Mouse (Mus musculus) gastrocnemius, postnatal 14 days (tissue): ENCODE results near the gene Spsb3. TPM values are rescaled to one million over a fixed set of nuclear protein-coding genes. Genes with fewer than 3 reads are reported as not detected.

Source experiments
- DNase-seq: peaks from one replicate; pipeline ENCODE4 v3.0.0; 2021; ENCODE audit warnings: mixed read lengths
- intact Hi-C: fragments of 180-260 bp; cut with DNase I; formaldehyde crosslinking; loops from one replicate; pipeline ENCODE4 v1.15.1; 2025; ENCODE audit warnings: low total_unique reads
- total RNA-seq, 2 experiments: library from RNA; stranded (reverse); gene quantifications; 2 replicates each; pipeline ENCODE4 v1.2.3; 2021

Gene Spsb3
- total RNA-seq, 2 experiments from 2014 or later: 24.4 to 29.2 TPM

- intact Hi-C loops: no loop called here
- peak; percentile 1 for DNase-seq
Measured at GRCm38 (mm10) chr17:24865776-24866175, 20.7 kb upstream of the Spsb3 start, which contains the start of gene Igfals. Gene Igfals, plus strand, starts transcription at chr17:24865997.

- intact Hi-C loops: no loop called here
- no peak for DNase-seq
Measured at GRCm38 (mm10) chr17:24867914-24868313, 18.5 kb upstream of the Spsb3 start.

GRCm38 (mm10) chr17:24873695-24874404 lies 12.6 kb upstream of the Spsb3 start:
- DNase-seq: no peak
- intact Hi-C loops: no loop called here

GRCm38 (mm10) chr17:24874405-24874745 lies 12.1 kb upstream of the Spsb3 start:
- intact Hi-C loops: no loop called here

GRCm38 (mm10) chr17:24874989-24875388 lies 11.5 kb upstream of the Spsb3 start:
- intact Hi-C loops: no loop called here
- no peak for DNase-seq

More at GRCm38 (mm10) chr17:24874405-24874745, 12.1 kb upstream of the Spsb3 start:
- DNase-seq: no peak

GRCm38 (mm10) chr17:24877336-24878116 lies 8.9 kb upstream of the Spsb3 start:
- intact Hi-C loops: no loop called here
- DNase-seq: peak; percentile 65

- peak; percentile 74 for DNase-seq
- intact Hi-C loops: no loop called here
Measured at GRCm38 (mm10) chr17:24878117-24878397, 8.4 kb upstream of the Spsb3 start.

- intact Hi-C loops: no loop called here
- DNase-seq: no peak
Measured at GRCm38 (mm10) chr17:24878531-24878930, 7.9 kb upstream of the Spsb3 start.

GRCm38 (mm10) chr17:24881738-24882440 lies 4.6 kb upstream of the Spsb3 start:
- peak; percentile 50 for DNase-seq
- intact Hi-C loops: loop anchor here (5.0 kb wide), 1 partner anchor 140 kb away; no protein-coding TSS in a partner anchor

- DNase-seq: no peak
- intact Hi-C loops: loop anchor here (5.0 kb wide), 1 partner anchor 142 kb away; no protein-coding TSS in a partner anchor
Measured at GRCm38 (mm10) chr17:24884391-24884790, 2.1 kb upstream of the Spsb3 start.

- no peak for DNase-seq
- intact Hi-C loops: no loop called here
Measured at GRCm38 (mm10) chr17:24885356-24886133, 898 bp upstream of the Spsb3 start.

GRCm38 (mm10) chr17:24886932-24887271 lies 459 bp downstream of the Spsb3 start:
- no peak for DNase-seq
- intact Hi-C loops: no loop called here

- no peak for DNase-seq
- intact Hi-C loops: no loop called here
Measured at GRCm38 (mm10) chr17:24887291-24888080, 1.0 kb downstream of the Spsb3 start.

- no peak for DNase-seq
- intact Hi-C loops: no loop called here
Measured at GRCm38 (mm10) chr17:24888862-24889261, 2.4 kb downstream of the Spsb3 start.

GRCm38 (mm10) chr17:24890151-24891092 lies 4.0 kb downstream of the Spsb3 start:
- intact Hi-C loops: no loop called here
- DNase-seq: no peak

GRCm38 (mm10) chr17:24891321-24891720 lies 4.9 kb downstream of the Spsb3 start:
- intact Hi-C loops: no loop called here

GRCm38 (mm10) chr17:24892785-24893184 lies 6.3 kb downstream of the Spsb3 start:
- DNase-seq: no peak
- intact Hi-C loops: no loop called here

More at GRCm38 (mm10) chr17:24891321-24891720, 4.9 kb downstream of the Spsb3 start:
- no peak for DNase-seq

GRCm38 (mm10) chr17:24893276-24893675 lies 6.8 kb downstream of the Spsb3 start:
- no peak for DNase-seq
- intact Hi-C loops: no loop called here
